Comparison of ENCODE assay signal across 14 mouse cellular contexts in genomic region chr5:111151882-111152759, GRCm38 (mm10).
DNase-seq lines count a peak whose midpoint lies in the region; ATAC-seq lines count a peak whose summit lies in the region.
"Had no signal": no experiment of that assay in that cellular context is flagged by ENCODE, and none has a peak within 500 bp of the region (broad histone marks: within the 10 kb centered on the region; RNA-seq: fewer than 3 reads in every experiment).

No protein-coding gene starts in this region.

- ATAC-seq in forebrain, embryonic 11.5 days (replicated peaks; ENCODE audit: low FRiP score), result no peak
- peak; percentile 52 for ATAC-seq in kidney, embryonic 15.5 days (replicated peaks; ENCODE audit: low FRiP score)
- no peak for ATAC-seq in midbrain, embryonic 13.5 days
- no peak for ATAC-seq in intestine, embryonic 16.5 days

- no peak overlapping the region for H3K4me2 ChIP-seq in forebrain, embryonic 11.5 days (ENCODE audit: low read depth, low read length, severe bottlenecking)
- H3K4me2 ChIP-seq in kidney, embryonic 15.5 days, result peak overlapping the region; percentile 23
- no peak overlapping the region for H3K4me2 ChIP-seq in midbrain, embryonic 13.5 days (replicated peaks)
- no peak overlapping the region for H3K4me2 ChIP-seq in intestine, embryonic 16.5 days (ENCODE audit: low read depth, low read length)

- no peaks in the 10 kb centered on the region for H3K36me3 ChIP-seq in forebrain, embryonic 10.5 days (replicated peaks)
- no peaks in the 10 kb centered on the region for H3K36me3 ChIP-seq in forebrain, embryonic 11.5 days (ENCODE audit: control insufficient read depth, insufficient read depth, low read length)
- H3K36me3 ChIP-seq in kidney, embryonic 15.5 days, result no peaks in the 10 kb centered on the region
- H3K36me3 ChIP-seq in midbrain, embryonic 13.5 days, result no peaks in the 10 kb centered on the region
- H3K36me3 ChIP-seq in intestine, embryonic 16.5 days (ENCODE audit: control insufficient read depth, insufficient read depth, low read length), result no peaks in the 10 kb centered on the region
- H3K36me3 ChIP-seq: G1E had no signal

- 49% methylated on average over 19 of the region's 19 CpGs for WGBS in forebrain, embryonic 10.5 days
- WGBS in forebrain, embryonic 11.5 days, result 57% methylated on average over 19 of the region's 19 CpGs
- WGBS in kidney, embryonic 15.5 days, result 10% methylated on average over 19 of the region's 19 CpGs
- 45% methylated on average over 19 of the region's 19 CpGs for WGBS in midbrain, embryonic 13.5 days
- WGBS in intestine, embryonic 16.5 days, result 40% methylated on average over 19 of the region's 19 CpGs

- peak overlapping the region; percentile 58 for H3K27ac ChIP-seq in forebrain, embryonic 10.5 days
- H3K27ac ChIP-seq in forebrain, embryonic 11.5 days (ENCODE audit: low read depth, low read length), result no peak overlapping the region
- H3K27ac ChIP-seq in kidney, embryonic 15.5 days, result peak overlapping the region; percentile 84
- peak overlapping the region; percentile 26; the same call in 1 of the 2 replicates for H3K27ac ChIP-seq in midbrain, embryonic 13.5 days
- no peak overlapping the region for H3K27ac ChIP-seq in intestine, embryonic 16.5 days (ENCODE audit: low read length)

- H3K4me3 ChIP-seq in forebrain, embryonic 10.5 days, result no peak overlapping the region
- no peak overlapping the region for H3K4me3 ChIP-seq in forebrain, embryonic 11.5 days (ENCODE audit: low read depth, low read length)
- no peak overlapping the region for H3K4me3 ChIP-seq in kidney, embryonic 15.5 days (replicated peaks)
- H3K4me3 ChIP-seq in midbrain, embryonic 13.5 days (replicated peaks), result no peak overlapping the region
- H3K4me3 ChIP-seq in intestine, embryonic 16.5 days (ENCODE audit: low read length), result no peak overlapping the region

- H3K4me1 ChIP-seq in forebrain, embryonic 10.5 days, result peaks cover 58% of the 10 kb centered on the region
- peaks cover 12% of the 10 kb centered on the region; the same call in 1 of the 2 replicates for H3K4me1 ChIP-seq in forebrain, embryonic 11.5 days (replicated peaks; ENCODE audit: control insufficient read depth, insufficient read depth, low read length)
- H3K4me1 ChIP-seq in kidney, embryonic 15.5 days, result peaks cover 51% of the 10 kb centered on the region
- H3K4me1 ChIP-seq in midbrain, embryonic 13.5 days (replicated peaks), result peaks cover 62% of the 10 kb centered on the region
- peaks cover 20% of the 10 kb centered on the region for H3K4me1 ChIP-seq in intestine, embryonic 16.5 days (ENCODE audit: control insufficient read depth, insufficient read depth, low read length)

- DNase-seq in forebrain, embryonic 10.5 days (ENCODE audit: extremely low spot score, low spot score), result no peak
- no peak for DNase-seq in forebrain, embryonic 11.5 days (ENCODE audit: low spot score)
- DNase-seq in embryo, embryonic 11 days, result peak; percentile 56
- no peak for DNase-seq in adipocyte (ENCODE audit: low spot score)
- DNase-seq in gastrocnemius, adult 18-20 months (ENCODE audit: low spot score), result no peak
- DNase-seq: cerebellum, postnatal 36 days; gastrocnemius, postnatal 14 days; heart, postnatal 10 days; liver; lung, postnatal 10 days had no signal

- no peaks in the 10 kb centered on the region for H3K27me3 ChIP-seq in forebrain, embryonic 10.5 days (ENCODE audit: poor library complexity, severe bottlenecking)
- no peaks in the 10 kb centered on the region for H3K27me3 ChIP-seq in forebrain, embryonic 11.5 days (ENCODE audit: control insufficient read depth, insufficient read depth, low read length)
- H3K27me3 ChIP-seq in kidney, embryonic 15.5 days, result no peaks in the 10 kb centered on the region
- no peaks in the 10 kb centered on the region for H3K27me3 ChIP-seq in midbrain, embryonic 13.5 days
- H3K27me3 ChIP-seq in intestine, embryonic 16.5 days (replicated peaks; ENCODE audit: control insufficient read depth, insufficient read depth, low read length), result no peaks in the 10 kb centered on the region

- H3K9ac ChIP-seq in forebrain, embryonic 11.5 days (ENCODE audit: low read length), result no peak overlapping the region
- no peak overlapping the region for H3K9ac ChIP-seq in kidney, embryonic 15.5 days
- no peak overlapping the region for H3K9ac ChIP-seq in midbrain, embryonic 13.5 days (replicated peaks)
- H3K9ac ChIP-seq in intestine, embryonic 16.5 days (ENCODE audit: low read depth, low read length), result no peak overlapping the region

- H3K9me3 ChIP-seq in forebrain, embryonic 10.5 days, result no peaks in the 10 kb centered on the region
- H3K9me3 ChIP-seq in forebrain, embryonic 11.5 days (ENCODE audit: control insufficient read depth, low read length), result no peaks in the 10 kb centered on the region
- no peaks in the 10 kb centered on the region for H3K9me3 ChIP-seq in kidney, embryonic 15.5 days (replicated peaks)
- H3K9me3 ChIP-seq in midbrain, embryonic 13.5 days, result no peaks in the 10 kb centered on the region
- no peaks in the 10 kb centered on the region for H3K9me3 ChIP-seq in intestine, embryonic 16.5 days (ENCODE audit: control insufficient read depth, low read length)
- H3K9me3 ChIP-seq: G1E had no signal

Comparison
In these comparisons a context has a peak if more than half of its experiments do, and no peak if none do; other contexts are left out.
1. H3K27ac ChIP-seq: peak in forebrain, embryonic 10.5 days (single experiment), kidney, embryonic 15.5 days (single experiment) and midbrain, embryonic 13.5 days (single experiment); none in forebrain, embryonic 11.5 days (single experiment) and intestine, embryonic 16.5 days (single experiment).